Mouse (Mus musculus) liver, embryonic 13.5 days (tissue): Measurements from ENCODE around the gene Mss51. TPM values are rescaled to one million over a fixed set of nuclear protein-coding genes. Genes with fewer than 3 reads are reported as not detected.

ENCODE experiments used
- ATAC-seq: fragments of 200-750 bp; cut with Nextera tagmentation; 2 replicates; pipeline ENCODE4 v1.8.0; 2017; ENCODE audit warnings: low read depth, mild to moderate bottlenecking, moderate number of reproducible peaks, moderate library complexity
- DNase-seq: peaks from one replicate; pipeline ENCODE4 v3.0.0; 2022
- H3K27ac ChIP-seq: fragments of 300-500 bp; sonication (generic); 2 replicates; pipeline ENCODE4 v1.5.1; 2015; ENCODE audit warnings: moderate library complexity, mild to moderate bottlenecking, inconsistent platforms
- H3K27me3 ChIP-seq: fragments of 300-500 bp; sonication (generic); 2 replicates; pipeline ENCODE4 v1.6.1; 2015; ENCODE audit warnings: mild to moderate bottlenecking, inconsistent platforms
- H3K36me3 ChIP-seq: fragments of 300-500 bp; sonication (generic); 2 replicates; pipeline ENCODE4 v1.6.1; 2015; ENCODE audit warnings: mild to moderate bottlenecking, inconsistent platforms
- H3K4me1 ChIP-seq: fragments of 300-500 bp; sonication (generic); replicated peaks from 2 replicates; pipeline ENCODE4 v1.6.1; 2015; ENCODE audit warnings: inconsistent platforms
- H3K4me2 ChIP-seq: fragments of 300-500 bp; sonication (generic); 2 replicates; pipeline ENCODE4 v1.6.1; 2015; ENCODE audit warnings: inconsistent platforms, mild to moderate bottlenecking, moderate library complexity
- H3K4me3 ChIP-seq: fragments of 300-500 bp; sonication (generic); replicated peaks from 2 replicates; pipeline ENCODE4 v1.5.1; 2015; ENCODE audit warnings: mild to moderate bottlenecking, inconsistent platforms
- H3K9ac ChIP-seq: fragments of 300-500 bp; sonication (generic); 2 replicates; pipeline ENCODE4 v1.6.1; 2015; ENCODE audit warnings: mild to moderate bottlenecking, inconsistent platforms
- H3K9me3 ChIP-seq: fragments of 300-500 bp; sonication (generic); replicated peaks from 2 replicates; pipeline ENCODE4 v1.6.1; 2016; ENCODE audit warnings: inconsistent platforms
- WGBS: fragments of 180-500 bp; shearing (Covaris S2); methylation state at CpG from one replicate; pipeline ENCODE4 v1.1.7; 2015; ENCODE audit not compliant: insufficient replicate concordance; 5-methylcytosine and 5-hydroxymethylcytosine counted together
- polyA plus RNA-seq: library from polyadenylated mRNA; unstranded; fragments of >200 nt; fragmentation: Nextera tagmentation; extraction: Ambion mirVana; gene quantifications from 2 replicates; pipeline ENCODE4 v1.2.1, GENCODE M21; 2015

Mss51 gene
- polyA plus RNA-seq, 1 experiment from 2014 or later = 0.29 TPM

DNA sequence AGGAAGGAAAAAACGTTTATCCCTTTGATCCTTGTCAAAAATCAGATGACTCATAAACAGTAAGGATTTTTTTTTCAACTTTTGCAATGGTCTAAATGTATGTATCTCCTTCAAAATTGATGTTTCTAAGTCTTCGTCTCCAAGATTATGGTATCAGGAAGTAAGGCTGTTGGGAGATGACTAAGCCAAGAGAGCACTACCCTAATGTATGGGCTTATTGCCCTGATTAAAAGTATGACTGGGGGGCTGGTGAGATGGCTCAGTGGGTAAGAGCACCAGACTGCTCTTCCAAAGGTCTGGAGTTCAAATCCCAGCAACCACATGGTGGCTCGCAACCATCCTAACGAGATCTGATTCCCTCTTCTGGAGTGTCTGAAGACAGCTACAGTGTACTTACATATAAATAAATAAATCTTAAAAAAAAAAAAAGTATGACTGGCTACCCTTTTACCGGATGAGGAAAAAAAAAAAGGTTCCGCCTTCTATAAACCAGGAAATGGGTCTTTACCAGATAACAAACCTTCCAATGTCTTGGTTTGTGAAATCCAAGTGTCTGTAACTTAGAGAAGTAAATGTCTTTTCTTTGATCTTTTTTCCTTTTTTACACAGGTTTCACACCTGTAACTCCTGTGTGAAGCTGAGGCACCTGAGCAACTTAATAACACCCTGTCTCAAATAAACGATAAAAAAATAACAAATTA lies 14.5 kb downstream of the Mss51 start:
- ATAC-seq = no peak
- peaks cover 31% of the 10 kb centered on the region for H3K4me1 ChIP-seq
- H3K9ac ChIP-seq = no peak overlapping the region
- peaks cover 24% of the 10 kb centered on the region; the same call in 1 of the 2 replicates for H3K36me3 ChIP-seq
- H3K4me3 ChIP-seq = no peak overlapping the region
- no peak for DNase-seq
- no peaks in the 10 kb centered on the region for H3K9me3 ChIP-seq
- no peak overlapping the region for H3K4me2 ChIP-seq
- H3K27me3 ChIP-seq = no peaks in the 10 kb centered on the region
- H3K27ac ChIP-seq = no peak overlapping the region
- 72% methylated on average over 7 of the region's 7 CpGs for WGBS

DNA sequence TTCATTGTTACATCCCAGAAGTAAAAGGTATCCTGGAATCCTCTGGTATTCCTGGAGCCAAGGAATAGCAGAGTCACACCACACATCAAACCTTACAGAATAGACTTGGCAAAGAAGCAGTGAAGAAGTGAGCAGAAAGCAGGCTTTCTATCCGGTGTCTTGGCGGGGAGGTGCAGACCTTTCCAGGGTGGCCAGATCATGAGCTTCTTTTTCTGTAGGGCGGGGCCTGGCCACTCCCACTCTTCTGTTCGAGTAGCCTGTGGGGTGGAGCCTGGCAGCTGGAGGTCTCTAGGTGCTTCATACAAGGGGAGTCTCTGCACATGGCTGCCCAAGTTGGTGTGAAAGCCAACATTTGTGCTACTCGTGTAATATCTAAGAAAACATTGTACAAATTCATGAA lies 15.5 kb downstream of the Mss51 start:
- Histone ChIP-seq H3K9ac (no peak overlapping the region), H3K4me2 (peak overlapping the region; percentile 80), H3K4me1 (peaks cover 39% of the 10 kb centered on the region), H3K36me3 (peaks cover 19% of the 10 kb centered on the region), H3K4me3 (no peak overlapping the region), H3K27me3 (no peaks in the 10 kb centered on the region), H3K9me3 (no peaks in the 10 kb centered on the region), H3K27ac (peak overlapping the region; percentile 96; the same call in 1 of the 2 replicates)
- ATAC-seq = peak; percentile 52
- 6% methylated on average over 5 of the region's 5 CpGs for WGBS
- peak; percentile 71 for DNase-seq

DNA sequence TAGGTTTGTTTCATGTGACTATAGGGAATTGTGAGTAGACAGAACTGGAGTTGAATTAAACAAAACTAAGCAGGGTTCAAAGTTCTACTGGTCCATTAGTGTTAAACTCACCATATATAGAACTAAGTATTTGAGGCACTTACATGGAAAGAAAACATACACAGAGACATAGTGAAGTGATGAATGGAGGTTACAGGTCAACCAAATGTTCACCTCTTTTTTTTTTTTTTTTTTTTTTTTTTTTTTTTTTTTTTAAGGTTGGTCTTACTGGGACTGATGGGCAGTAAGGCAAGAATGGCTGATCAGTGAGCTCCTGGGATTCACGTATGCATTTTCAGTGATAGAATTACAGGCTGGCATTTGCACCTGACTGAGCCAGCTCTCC lies 16.5 kb downstream of the Mss51 start:
- peaks cover 21% of the 10 kb centered on the region for H3K36me3 ChIP-seq
- H3K27ac ChIP-seq = peak overlapping the region; percentile 96
- DNase-seq (no peak), ATAC-seq (no peak)
- peaks cover 44% of the 10 kb centered on the region for H3K4me1 ChIP-seq
- 77% methylated on average over 1 of the region's 1 CpGs for WGBS
- peak overlapping the region; percentile 81; the same call in 1 of the 2 replicates for H3K9ac ChIP-seq
- H3K9me3 ChIP-seq = no peaks in the 10 kb centered on the region
- H3K4me2 ChIP-seq = peak overlapping the region; percentile 80
- H3K27me3 ChIP-seq = no peaks in the 10 kb centered on the region
- peak overlapping the region; percentile 73 for H3K4me3 ChIP-seq

DNA sequence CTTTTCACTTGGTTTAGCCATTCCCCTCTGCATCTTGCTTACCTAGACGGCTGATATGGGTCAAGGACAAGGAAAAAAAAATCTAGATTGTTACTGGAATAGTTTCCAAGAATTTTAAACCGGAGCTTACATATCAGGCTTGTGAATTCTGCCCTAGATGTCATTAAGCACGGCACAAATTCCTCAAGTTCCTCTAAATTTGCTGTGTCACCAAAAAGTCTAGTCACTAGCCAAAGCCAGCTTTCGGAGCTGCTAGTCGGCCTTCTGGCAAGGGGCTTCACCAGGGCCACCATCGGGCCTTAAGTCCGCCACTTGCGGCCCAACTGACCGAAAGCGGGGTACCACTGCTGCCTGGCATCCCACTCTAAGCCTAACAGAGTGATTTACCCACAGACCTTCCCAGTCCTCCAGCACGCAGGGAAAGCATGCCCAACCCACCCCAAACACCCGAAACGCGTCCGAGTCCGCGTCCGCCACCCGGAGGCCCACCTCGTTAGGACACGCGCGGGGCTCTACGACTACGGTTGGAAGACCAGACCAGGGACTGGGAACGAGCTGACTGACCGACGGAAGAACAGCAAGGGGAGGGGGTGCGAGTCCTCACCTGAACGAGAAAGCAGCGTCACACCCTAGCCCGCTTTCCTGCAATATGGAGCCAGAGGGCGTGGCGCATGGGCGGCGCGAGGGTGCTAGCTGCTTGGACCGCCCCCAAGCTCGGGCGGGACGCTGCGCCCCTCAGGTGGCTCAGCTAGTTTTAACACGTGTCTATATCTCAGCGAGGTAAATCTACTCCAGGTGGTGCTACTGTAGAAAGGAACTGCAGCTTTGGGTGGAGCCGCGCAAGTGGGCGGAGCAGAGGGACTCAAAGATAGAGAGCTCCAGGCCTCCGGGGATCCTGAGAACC lies 17.2 kb downstream of the Mss51 start, which contains the start of gene Anxa7:
Gene Anxa7 (minus strand): TSS at position 843 of the 904 bp plus-strand sequence.
- peak; percentile 74 for DNase-seq
- under 1% methylated on average over 48 of the region's 48 CpGs for WGBS
- Histone ChIP-seq H3K4me2 (peak within 1 kb of the TSS; percentile 80), H3K9ac (peak within 1 kb of the TSS; percentile 81), H3K27ac (peak within 1 kb of the TSS; percentile 96), H3K27me3 (no peaks in the 10 kb centered on the region), H3K36me3 (peaks cover 16% of the 10 kb centered on the region), H3K9me3 (no peaks in the 10 kb centered on the region), H3K4me3 (peak within 1 kb of the TSS; percentile 73), H3K4me1 (peaks cover 44% of the 10 kb centered on the region)
- peak; percentile 83 for ATAC-seq

DNA sequence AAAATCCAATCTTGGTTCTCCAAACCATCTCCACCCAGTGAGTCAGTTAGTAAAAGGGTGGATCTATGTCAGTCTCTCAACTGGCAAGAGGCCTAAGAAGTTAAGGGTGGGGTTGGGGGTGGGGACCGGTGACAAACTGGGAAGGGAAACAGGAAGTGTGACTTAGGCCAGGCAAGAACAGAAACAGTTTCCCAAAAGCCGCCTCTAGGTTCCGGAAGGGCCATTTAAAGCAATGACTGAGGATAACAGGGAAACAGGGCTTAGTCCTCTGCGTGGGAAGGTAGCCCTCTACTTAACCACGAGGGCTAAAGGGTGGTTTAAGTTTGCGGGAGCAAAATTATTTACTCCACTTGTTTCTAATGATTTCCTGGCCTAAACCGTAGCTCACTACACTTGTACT lies 17.9 kb downstream of the Mss51 start:
- peak overlapping the region; percentile 73 for H3K4me3 ChIP-seq
- ATAC-seq (peak; percentile 85), DNase-seq (peak; percentile 50)
- H3K9ac ChIP-seq = peak overlapping the region; percentile 81
- under 1% methylated on average over 7 of the region's 7 CpGs for WGBS
- H3K27me3 ChIP-seq = no peaks in the 10 kb centered on the region
- peak overlapping the region; percentile 96 for H3K27ac ChIP-seq
- H3K4me1 ChIP-seq = peaks cover 44% of the 10 kb centered on the region
- H3K4me2 ChIP-seq = peak overlapping the region; percentile 80
- H3K9me3 ChIP-seq = no peaks in the 10 kb centered on the region
- peaks cover 14% of the 10 kb centered on the region for H3K36me3 ChIP-seq

DNA sequence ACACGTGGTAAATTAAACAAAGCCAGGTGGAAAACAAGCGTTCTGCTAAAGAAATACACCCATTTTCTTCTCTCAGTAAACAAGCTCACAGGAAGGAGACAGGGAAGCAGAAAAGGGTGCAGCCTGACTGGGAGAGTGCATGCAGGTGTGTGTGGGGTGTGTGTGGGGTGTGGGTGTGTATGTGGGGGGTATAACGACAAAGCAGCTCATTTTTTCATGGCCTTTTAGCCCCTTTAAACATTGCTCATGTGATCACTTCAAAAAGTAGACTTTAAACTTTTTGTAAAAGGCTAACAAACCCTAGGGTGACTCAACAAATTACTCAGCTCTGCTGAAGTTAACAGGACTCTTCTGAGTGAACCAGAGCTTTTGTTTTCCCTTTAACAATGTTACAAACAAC lies 18.3 kb downstream of the Mss51 start:
- Histone ChIP-seq H3K36me3 (peaks cover 12% of the 10 kb centered on the region), H3K27me3 (no peaks in the 10 kb centered on the region), H3K9me3 (no peaks in the 10 kb centered on the region), H3K4me3 (peak overlapping the region; percentile 73), H3K27ac (peak overlapping the region; percentile 96), H3K4me2 (peak overlapping the region; percentile 80), H3K9ac (peak overlapping the region; percentile 81), H3K4me1 (peaks cover 44% of the 10 kb centered on the region)
- DNase-seq (no peak), ATAC-seq (peak; percentile 38; the same call in 1 of the 2 replicates)
- WGBS = 14% methylated on average over 3 of the region's 3 CpGs

DNA sequence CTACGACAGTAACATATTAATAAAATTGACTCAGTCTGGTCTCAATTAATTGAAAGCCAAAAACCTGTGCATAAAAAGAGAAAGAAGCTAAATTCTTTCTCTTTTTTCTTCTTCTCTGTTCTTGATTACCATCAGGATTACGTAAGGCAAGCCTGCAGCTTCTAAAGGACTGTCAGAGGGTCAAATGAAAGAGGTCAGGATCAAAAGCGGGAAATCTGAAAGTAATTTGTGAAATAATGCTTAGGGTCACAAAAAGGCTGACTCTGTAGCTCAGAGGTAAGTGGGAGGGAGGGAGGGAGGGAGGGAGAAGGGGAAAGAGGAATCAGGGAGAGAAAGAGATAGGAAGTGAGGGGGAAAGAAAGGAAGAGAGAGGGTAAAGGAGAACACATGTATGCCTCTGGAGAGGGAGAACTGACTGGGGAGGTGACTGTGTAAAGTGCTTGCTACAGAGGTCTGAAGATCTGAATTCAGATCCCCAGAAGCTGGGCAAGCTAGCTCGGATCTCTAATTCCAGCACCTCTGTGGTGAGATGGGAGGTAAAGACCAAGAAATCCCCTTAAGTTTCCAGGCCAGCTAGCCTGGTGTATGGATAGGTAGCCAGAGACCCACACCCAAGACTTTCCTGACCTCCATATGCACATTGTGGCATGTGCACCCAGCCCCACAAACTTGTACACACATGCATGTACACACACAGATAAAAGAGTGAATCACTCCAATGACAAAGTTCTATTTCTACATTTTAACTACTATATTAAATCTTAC lies 19.3 kb downstream of the Mss51 start:
- Histone ChIP-seq H3K4me3 (peak overlapping the region; percentile 21), H3K27ac (peak overlapping the region; percentile 70), H3K9me3 (no peaks in the 10 kb centered on the region), H3K4me2 (peak overlapping the region; percentile 57), H3K27me3 (no peaks in the 10 kb centered on the region), H3K9ac (peak overlapping the region; percentile 54), H3K36me3 (peaks cover 22% of the 10 kb centered on the region), H3K4me1 (peaks cover 44% of the 10 kb centered on the region)
- ATAC-seq (no peak), DNase-seq (no peak)
- 65% methylated on average over 4 of the region's 4 CpGs for WGBS

DNA sequence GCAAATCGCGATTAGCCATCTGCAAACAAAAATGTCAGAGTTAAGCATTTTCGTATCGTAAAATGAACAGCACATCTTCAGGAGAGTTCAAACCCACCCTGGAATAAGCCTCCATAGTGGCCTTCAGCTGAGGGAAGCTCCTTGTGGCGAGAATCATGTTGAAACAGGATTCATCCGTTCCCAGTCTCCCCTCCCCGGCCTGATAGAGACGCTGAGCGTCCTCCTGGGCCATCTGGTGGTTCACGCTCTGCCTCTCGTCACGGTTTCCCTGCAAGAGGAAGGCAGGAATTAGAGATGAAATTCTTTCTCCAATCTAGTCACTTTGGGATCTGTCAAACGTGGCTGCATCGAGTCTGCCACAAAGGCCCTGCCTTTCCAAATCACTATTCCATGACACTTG lies 36.5 kb downstream of the Mss51 start:
- no peak overlapping the region for H3K27ac ChIP-seq
- WGBS = 86% methylated on average over 14 of the region's 14 CpGs
- H3K36me3 ChIP-seq = peaks cover 94% of the 10 kb centered on the region

DNA sequence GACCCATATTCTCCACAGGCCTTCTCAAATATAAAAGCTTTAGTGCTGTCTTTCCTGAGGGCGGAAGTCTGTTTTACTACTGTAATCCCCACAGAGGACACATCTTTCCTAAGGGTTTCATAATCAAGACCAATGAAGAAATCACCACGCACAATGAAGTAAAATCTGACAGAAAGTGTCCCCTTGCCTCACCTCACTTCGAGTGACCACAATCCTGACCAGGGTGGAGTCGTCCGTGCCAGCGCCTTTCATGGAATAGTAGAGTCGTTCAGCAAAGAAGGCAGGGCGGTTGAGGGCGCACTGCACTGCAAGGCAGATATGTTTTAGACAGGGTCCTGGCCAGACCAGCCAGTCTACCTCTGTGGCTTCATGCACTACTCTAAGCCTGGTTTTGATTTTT lies 38.3 kb downstream of the Mss51 start:
- no peaks in the 10 kb centered on the region for H3K27me3 ChIP-seq
- H3K9ac ChIP-seq = no peak overlapping the region
- DNase-seq (no peak), ATAC-seq (no peak)
- WGBS = 90% methylated on average over 9 of the region's 9 CpGs
- H3K4me3 ChIP-seq = no peak overlapping the region
- no peak overlapping the region for H3K4me2 ChIP-seq
- peaks cover 78% of the 10 kb centered on the region for H3K36me3 ChIP-seq
- no peaks in the 10 kb centered on the region for H3K4me1 ChIP-seq
- no peak overlapping the region for H3K27ac ChIP-seq
- H3K9me3 ChIP-seq = no peaks in the 10 kb centered on the region

More for the DNA sequence above, 36.5 kb downstream of the Mss51 start:
- Histone ChIP-seq H3K9ac (no peak overlapping the region), H3K4me3 (no peak overlapping the region), H3K9me3 (no peaks in the 10 kb centered on the region), H3K27me3 (no peaks in the 10 kb centered on the region), H3K4me2 (no peak overlapping the region), H3K4me1 (no peaks in the 10 kb centered on the region)
- DNase-seq (no peak), ATAC-seq (no peak)

DNA sequence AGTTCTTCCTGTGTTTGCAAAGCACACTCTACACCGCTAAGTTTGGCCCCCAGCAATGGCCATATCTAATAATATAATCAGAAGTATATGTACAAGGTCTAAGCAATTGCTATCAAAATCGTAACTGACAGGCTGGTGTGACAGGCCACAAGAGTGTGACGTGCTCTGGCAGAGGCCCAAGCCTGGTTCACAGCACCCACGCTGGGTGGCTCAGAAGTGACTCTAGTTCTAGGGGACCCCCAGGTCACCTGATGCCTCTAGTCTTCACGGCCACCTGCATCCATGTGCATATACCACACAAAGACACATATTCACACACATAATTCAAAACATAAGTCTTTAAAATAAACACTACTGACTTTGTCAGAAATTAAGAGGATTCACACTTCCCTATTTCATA lies 43.8 kb downstream of the Mss51 start:
- H3K36me3 ChIP-seq = peaks cover 26% of the 10 kb centered on the region
- H3K4me1 ChIP-seq = peaks cover 17% of the 10 kb centered on the region
- no peaks in the 10 kb centered on the region for H3K27me3 ChIP-seq
- no peak overlapping the region for H3K4me2 ChIP-seq
- WGBS = 81% methylated on average over 5 of the region's 5 CpGs
- H3K9me3 ChIP-seq = no peaks in the 10 kb centered on the region
- ATAC-seq (no peak), DNase-seq (no peak)
- H3K4me3 ChIP-seq = no peak overlapping the region
- no peak overlapping the region for H3K9ac ChIP-seq
- H3K27ac ChIP-seq = no peak overlapping the region
